ENCODE assay signal across 18 mouse cellular contexts in the genomic region with DNA sequence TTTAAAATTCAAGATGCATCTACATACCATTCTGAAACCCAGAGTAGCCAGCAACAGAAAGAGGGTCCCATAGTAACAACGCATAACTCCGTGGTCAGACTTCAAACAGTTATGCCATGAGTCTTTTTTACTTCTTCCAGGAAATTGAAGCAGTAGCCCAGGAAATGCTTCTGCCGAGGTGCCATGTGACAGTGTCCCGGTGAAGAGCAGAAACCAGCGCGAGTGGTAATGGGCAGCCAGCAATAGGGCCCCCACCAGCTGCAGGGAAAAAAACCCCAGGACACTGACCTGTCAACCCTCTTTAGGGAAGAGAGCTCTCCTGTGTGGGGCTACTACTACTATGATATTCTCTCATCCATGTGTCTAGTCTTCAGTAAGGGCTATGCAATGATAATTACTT.
DNase-seq lines count a peak whose midpoint lies in the region; ATAC-seq lines count a peak whose summit lies in the region.
"Had no signal": no experiment of that assay in that cellular context is flagged by ENCODE, and none has a peak within 500 bp of the region (broad histone marks: within the 10 kb centered on the region; RNA-seq: fewer than 3 reads in every experiment).

No protein-coding gene starts in this region.

- no peaks in the 10 kb centered on the region for H3K9me3 ChIP-seq in heart, embryonic 11.5 days (replicated peaks; ENCODE audit: control insufficient read depth, low read length)
- no peaks in the 10 kb centered on the region for H3K9me3 ChIP-seq in heart, embryonic 10.5 days
- H3K9me3 ChIP-seq: G1E had no signal

- no peaks in the 10 kb centered on the region for H3K27me3 ChIP-seq in heart, embryonic 11.5 days (ENCODE audit: control insufficient read depth, insufficient read depth, low read length)
- no peaks in the 10 kb centered on the region for H3K27me3 ChIP-seq in heart, embryonic 10.5 days (ENCODE audit: insufficient read depth, poor library complexity, severe bottlenecking)
- H3K27me3 ChIP-seq: Patski had no signal

- no peak overlapping the region for H3K27ac ChIP-seq in heart, embryonic 11.5 days (ENCODE audit: low read depth, low read length)
- no peak overlapping the region for H3K27ac ChIP-seq in heart, embryonic 10.5 days

- H3K9ac ChIP-seq in heart, embryonic 11.5 days (ENCODE audit: low read depth, low read length): no peak overlapping the region

- H3K4me2 ChIP-seq in heart, embryonic 11.5 days: no peak overlapping the region

- H3K4me3 ChIP-seq in heart, embryonic 11.5 days (ENCODE audit: low read depth, low read length): no peak overlapping the region
- H3K4me3 ChIP-seq in heart, embryonic 10.5 days: no peak overlapping the region

- DNase-seq in heart, adult 11 months: peak; percentile 57
- DNase-seq in heart, embryonic 10.5 days (ENCODE audit: low spot score): peak; percentile 55
- no peak for DNase-seq in heart, adult 18-20 months
- DNase-seq: adrenal gland, adult 2 months; adrenal gland, adult 8-10 months; adrenal gland, postnatal 10 days; adrenal gland, postnatal 14 days; adrenal gland, postnatal 25 days; adrenal gland, postnatal 36 days; B cell, adult 2 months; cerebellum, adult 11 months; cerebellum, adult 11-12 months; cerebellum, adult 18-20 months had no signal

- no peak for ATAC-seq in heart, embryonic 11.5 days (replicated peaks; ENCODE audit: insufficient number of reproducible peaks, low FRiP score, low TSS enrichment)
- ATAC-seq: activated CD4-positive, CD25-positive, alpha-beta regulatory T cell, adult 4 months; CD4-positive, CD25-positive, alpha-beta regulatory T cell, adult 4 months; Patski had no signal

- H3K4me1 ChIP-seq in heart, embryonic 11.5 days (ENCODE audit: control insufficient read depth, insufficient read depth, low read length): no peaks in the 10 kb centered on the region
- H3K4me1 ChIP-seq in heart, embryonic 10.5 days: no peaks in the 10 kb centered on the region

- 86% methylated on average over 6 of the region's 6 CpGs for WGBS in heart, embryonic 11.5 days (ENCODE audit: insufficient replicate concordance)
- WGBS in heart, embryonic 10.5 days: 92% methylated on average over 6 of the region's 6 CpGs

- H3K36me3 ChIP-seq in heart, embryonic 11.5 days (ENCODE audit: control insufficient read depth, insufficient read depth, low read length): no peaks in the 10 kb centered on the region
- no peaks in the 10 kb centered on the region for H3K36me3 ChIP-seq in heart, embryonic 10.5 days
- H3K36me3 ChIP-seq: G1E had no signal

Comparison
In these comparisons a context has a peak if more than half of its experiments do, and no peak if none do; other contexts are left out.
1. DNase-seq: peak in heart, adult 11 months (single experiment) and heart, embryonic 10.5 days (single experiment); none in heart, adult 18-20 months (0 of 2).